Mouse (Mus musculus) ZHBTc4 (cell line): Measurements from ENCODE around the gene Ifnk.

Experiments used
- DNase-seq: peaks from one replicate; pipeline ENCODE4 v3.0.0-alpha.2; 2011; ENCODE audit warnings: low read depth, low spot score

Gene Ifnk

DNA sequence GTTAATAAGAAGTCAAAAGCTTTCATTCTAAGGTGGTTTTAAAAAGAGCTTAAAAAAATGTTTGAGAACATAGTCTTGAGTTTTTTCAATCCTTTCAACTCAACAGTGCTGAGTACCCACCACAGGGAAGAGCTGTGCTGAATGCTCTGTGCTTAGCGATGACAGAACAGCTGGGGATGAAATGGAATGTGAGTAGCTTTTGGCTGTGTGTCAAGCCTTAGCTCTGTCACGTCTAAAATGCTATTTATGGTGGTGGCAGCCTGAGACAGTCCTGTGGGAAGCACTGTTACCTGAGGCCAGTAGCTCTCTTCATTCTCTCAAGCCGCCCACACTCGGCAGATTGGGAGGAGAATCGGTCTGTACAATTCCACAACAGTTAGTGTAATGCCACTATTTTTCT, 37.9 kb downstream of the Ifnk start:
- DNase-seq = no peak

DNA sequence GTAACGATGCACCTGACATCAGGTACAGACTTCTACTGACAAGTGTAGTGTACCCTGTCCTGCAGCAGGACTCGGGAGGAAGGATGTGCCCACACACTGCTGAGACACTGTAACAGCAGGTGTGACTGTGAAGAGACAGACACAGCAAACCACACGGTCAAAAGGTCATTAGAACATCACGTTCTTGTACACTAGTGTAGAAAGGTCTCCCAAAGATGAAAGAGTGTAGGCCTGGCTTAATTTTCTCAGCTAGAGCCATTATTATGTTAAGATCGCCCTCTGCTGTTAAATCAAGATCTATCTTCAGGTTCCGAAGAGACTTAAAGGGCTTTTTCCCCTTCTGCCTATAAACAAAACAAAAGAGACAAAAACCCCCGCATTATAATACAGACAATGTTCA, 40.9 kb downstream of the Ifnk start:
- DNase-seq = peak; percentile 90

DNA sequence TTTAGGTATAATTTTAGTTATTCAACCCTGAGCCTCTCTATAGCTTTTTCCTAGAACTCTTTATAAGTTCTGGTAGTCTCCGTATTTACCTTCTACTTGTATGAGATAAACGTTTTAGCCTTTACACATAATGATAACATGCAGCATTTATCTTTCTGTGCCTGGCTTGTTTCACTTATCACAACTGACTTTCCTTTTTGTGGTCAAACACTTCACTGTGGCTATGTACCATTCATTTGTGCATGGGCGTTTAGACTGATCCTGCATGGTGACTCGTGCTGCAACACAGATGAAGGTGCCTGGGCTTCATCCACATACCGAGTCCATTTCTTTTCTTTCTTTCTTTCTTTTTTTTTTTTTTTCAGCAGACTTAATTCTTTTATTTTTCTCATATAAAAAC, 49.8 kb downstream of the Ifnk start:
- DNase-seq = no peak
